Mouse (Mus musculus) cerebral cortex, adult 2 months (tissue): ENCODE results near the gene Zfp217.

Source experiments
- WGBS: fragments of 180-500 bp; shearing (Covaris S2); methylation state at CpG from one replicate; pipeline ENCODE4 v1.1.7; 2018; 5-methylcytosine and 5-hydroxymethylcytosine counted together

Zfp217 gene

DNA sequence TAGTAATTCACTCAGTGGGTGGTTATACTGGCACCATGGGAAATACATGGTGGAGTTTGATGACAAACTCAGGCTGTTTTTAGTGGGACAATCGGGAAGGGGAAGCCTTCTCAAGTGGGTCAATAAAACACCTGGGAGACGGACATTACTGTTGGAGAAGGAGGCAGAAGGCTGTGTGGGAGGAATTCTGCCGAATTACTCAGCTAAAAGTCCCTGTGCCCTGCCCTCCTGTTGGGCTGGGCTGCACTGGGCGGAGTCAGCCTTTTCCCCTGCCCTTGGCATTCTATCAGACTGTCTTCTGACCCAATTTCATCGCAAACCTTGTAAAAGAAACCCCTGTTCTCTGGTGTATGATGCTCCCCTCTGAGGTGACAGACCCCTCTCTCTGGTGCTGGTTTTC is 10.3 kb upstream of the Zfp217 start:
- WGBS, result 68% methylated on average over 5 of the region's 5 CpGs

DNA sequence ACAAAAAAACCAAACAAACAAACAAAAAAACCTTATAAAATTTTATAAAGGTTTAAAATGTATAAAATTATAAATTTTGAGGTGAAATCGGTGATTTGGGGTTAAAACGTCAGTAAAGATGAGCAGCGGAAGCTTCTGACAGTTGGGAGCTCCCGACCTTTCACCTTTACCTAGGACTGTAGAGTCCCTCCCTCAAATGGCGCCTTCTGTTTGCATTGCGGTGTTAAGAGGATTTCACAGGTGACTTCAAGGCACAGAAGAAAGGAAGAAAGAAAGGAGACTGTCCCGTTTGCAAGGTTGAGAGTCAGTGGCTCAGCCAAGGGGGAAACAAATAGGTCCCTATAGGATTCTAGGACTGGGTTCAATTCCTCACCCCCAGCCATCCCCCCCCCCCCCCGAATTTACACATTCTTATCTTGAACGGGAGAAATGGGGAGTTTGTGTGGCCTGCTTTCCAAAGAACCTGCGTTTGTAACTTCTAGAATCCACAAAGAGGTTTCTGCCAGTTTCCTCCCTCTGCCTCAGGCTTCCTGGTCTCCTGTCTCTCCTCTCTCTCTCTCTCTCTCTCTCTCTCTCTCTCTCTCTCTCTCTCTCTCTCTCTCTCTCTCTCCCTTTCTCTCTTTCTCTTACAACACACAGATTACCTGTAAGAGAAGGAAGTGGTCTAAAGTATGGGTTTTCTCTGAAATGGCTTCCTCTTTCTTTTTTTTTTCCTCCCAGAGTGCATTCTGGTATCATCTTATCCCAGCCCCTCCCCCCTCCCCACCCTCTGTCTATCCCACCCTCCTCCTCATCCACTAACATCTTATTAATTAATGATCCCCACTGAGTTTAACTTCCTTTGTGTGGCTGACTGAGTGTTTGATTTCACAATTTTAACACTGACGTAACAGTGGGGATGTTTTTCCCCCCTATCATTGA is 9.6 kb upstream of the Zfp217 start:
- 70% methylated on average over 11 of the region's 11 CpGs for WGBS

DNA sequence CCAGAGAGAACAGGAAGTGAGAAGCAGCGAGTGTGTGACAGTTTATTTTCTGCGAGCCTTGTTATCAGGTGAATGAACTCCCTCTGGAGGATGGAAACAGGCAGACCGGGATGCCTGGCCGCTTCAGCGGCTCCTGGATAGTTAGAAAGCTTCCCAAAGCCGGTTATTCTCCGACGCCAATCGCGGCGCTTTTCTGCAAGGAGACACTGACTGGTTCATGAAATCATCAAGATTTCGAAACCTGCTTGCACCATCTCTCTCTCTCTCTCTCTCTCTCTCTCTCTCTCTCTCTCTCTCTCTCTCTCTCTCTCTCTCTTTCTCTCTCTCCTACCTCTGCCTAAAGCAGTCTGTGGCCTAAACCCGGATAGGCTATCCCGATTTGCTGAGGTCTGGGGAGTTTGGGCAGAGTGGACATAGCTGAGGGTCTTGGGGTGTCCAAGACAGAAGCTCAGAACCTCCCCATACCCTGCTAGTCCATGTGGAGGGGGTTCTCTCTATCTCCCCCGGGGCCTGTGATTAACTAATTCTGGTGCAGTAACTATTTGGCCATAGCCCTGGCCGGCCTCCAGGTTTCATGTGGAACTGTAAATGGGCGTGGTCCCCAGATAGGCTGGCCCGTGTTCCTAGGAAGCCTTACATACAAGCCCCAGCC is 7.3 kb upstream of the Zfp217 start:
- 10% methylated on average over 18 of the region's 18 CpGs for WGBS

DNA sequence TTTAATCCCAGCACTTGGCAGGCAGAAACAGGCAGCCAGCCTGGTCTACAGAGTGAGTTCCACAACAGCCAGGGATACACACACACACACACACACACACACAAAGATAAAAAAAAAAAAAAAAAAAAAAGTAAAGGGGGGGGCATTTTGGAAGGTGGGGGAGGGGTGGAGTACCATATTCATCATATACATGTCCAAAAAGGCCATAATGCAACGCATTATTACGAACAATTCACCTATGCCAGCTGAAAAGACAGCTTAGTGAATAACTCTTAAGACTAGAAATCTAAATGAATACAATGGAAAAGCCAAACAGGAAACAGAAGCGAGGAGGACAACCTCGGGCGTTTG is 6.8 kb upstream of the Zfp217 start:
- 9% methylated on average over 5 of the region's 5 CpGs for WGBS

DNA sequence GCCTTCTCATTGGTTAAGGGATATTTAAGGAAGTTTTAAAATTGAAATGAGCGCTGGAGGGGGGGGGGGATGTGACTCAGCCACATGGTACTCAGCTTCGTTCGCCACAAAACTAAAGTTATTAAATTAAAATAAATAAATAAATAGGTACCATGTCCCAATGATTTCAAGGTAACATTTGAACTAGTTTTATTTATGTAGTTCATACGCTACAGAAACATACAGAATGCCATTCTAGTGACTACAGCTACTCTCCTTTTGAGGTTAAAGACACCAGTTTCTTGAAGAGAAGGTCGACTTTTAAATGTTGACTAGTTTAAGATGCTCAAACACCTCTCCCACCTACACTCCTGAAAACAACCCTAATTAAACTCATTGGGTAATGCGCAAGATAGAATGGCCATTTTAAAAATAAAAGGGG is 6.4 kb upstream of the Zfp217 start:
- 29% methylated on average over 6 of the region's 6 CpGs for WGBS

DNA sequence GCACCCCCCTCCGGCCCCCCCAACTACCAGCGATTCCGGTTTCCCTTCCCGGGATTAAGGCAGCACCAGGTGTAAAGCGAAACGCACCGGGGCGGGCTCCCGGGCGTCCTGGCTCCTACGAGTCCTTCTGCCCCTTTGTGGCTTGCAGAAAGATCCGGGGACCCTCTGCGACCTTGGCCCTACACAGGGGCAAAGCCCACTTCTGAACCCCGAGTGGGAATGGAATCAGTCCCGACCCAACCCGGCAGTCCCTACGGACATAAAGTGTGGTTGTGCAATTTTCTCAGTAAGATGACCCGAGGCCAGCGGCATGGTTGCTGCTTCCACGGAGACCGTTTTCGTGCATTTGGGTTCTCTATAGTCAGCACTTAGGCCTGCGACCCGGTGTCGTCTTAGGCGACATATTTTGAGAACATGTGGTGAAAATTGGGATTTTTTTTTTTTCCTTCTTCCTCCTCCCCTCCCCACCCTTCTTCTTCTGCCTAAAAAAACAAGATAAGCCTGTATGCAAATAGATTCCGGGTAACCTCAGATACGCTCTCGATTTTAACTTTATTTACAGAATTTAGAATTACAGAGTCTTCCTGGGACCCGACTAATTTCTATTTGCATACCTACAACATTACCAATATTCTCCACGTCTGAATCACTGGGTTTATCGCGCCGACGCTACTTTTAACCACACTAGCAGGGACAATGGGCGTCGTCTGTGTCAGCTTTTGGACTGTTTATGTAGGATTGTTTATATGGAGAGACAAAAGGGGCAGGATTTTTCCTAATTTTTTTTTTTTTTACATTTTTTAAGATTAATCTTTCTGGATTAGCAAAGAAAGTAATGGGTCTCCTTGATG is 5.7 kb upstream of the Zfp217 start:
- 15% methylated on average over 37 of the region's 37 CpGs for WGBS

DNA sequence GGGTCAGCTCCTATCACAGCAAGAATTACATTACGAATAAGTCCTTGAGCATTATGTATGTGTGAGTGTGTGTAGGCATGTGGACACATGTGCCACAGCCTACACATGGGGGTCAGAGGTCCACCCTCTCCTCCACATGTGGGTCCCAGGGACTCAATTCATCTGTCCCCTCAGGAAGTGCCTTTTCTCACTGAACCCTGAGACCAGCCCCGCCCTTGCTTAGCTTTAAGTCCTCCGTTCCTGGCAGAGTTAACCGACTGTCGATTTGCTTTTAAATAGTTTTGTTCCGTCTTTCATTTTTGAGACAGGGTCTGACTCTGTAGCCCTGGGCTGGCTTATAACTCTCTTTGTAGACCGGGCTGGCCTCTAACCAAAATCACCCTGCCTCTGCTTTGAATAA is 5.0 kb upstream of the Zfp217 start:
- WGBS, result 60% methylated on average over 7 of the region's 7 CpGs

DNA sequence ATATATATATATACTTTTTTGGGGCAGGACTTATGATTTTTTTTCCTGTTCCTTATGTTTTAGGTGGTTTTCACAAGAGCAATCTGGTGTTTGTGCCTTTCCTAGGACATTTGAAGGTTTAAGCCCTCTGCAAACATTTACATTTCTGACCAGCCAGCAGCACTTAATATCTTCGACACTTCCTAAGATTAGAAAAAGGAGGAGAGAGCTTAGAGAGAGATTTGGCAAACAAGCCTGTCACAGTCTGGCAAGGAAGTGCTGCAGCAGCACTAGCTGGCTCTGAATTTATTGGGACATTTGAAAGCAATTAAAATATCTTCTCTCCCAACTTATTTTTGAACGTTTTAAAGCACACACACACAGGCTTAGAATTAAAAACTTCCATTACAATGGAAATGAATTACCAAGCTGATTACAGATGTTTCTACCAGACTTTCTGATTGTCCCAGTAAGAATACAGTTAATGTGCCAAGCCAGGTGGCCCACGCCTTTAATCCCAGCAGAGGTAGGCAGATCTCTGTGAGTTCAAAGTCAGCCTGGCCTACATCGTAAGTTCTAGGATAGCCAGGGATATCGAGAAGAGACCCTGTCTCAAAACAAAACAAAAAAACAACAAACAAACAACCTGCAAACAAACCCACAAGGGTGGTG is 4.3 kb upstream of the Zfp217 start:
- WGBS, result 65% methylated on average over 5 of the region's 5 CpGs

DNA sequence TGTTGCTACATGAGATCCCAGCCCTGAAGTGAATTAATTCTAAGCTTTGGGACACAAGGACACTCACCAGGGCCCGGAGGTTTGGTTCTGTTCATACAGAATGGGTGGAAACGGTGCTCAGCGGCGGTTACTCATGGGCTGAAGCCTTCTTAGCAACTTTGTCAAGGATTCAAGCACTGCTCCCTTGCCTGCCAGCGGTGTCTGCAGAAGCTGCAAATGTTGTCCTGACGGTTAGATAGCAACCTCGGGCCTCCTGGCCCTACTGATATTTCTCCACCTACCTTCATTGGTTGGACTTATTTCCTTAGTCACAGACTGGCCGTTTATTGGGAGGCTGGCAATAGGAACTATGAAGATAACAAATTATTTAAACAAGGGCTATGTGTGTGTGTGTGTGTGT is 3.6 kb upstream of the Zfp217 start:
- 93% methylated on average over 8 of the region's 8 CpGs for WGBS

DNA sequence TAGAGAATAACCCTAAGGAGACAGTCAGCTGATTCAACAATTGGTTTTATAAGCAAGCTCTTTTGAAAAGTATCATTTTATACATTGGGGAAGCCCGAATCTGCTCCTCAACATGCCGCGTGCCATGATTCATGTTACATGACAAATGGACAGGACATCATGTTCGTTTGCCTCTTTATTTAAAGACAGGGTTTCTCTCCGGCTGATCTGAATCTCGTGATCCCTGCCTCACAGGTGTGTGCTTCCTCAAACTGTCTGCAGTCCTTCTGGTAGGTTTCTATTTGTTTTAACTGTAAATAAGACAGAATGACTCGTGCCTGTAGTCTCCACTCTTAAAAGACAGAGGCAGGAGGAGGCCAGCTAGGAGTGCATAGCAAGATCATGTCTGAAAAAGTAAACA is 925 bp upstream of the Zfp217 start:
- 87% methylated on average over 7 of the region's 7 CpGs for WGBS

DNA sequence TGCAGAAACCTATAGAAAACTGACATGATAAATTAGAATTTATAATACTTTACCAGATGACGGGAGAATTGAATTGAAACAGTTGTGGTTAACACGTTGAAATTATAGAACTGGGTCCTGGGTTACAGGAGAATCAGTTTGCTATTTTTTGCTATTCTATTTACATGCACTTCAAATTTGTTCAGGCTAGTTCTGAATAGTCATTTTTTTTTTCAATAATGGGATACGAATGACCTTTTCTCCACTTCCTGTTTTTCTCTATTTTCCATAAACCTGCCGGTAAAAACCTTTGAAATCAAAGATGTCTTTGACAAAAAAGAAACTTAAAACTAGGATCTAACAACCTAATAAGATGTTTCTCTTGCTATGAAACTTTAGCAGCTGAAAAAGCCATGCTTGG is 733 bp downstream of the Zfp217 start:
- WGBS, result 75% methylated on average over 4 of the region's 4 CpGs

DNA sequence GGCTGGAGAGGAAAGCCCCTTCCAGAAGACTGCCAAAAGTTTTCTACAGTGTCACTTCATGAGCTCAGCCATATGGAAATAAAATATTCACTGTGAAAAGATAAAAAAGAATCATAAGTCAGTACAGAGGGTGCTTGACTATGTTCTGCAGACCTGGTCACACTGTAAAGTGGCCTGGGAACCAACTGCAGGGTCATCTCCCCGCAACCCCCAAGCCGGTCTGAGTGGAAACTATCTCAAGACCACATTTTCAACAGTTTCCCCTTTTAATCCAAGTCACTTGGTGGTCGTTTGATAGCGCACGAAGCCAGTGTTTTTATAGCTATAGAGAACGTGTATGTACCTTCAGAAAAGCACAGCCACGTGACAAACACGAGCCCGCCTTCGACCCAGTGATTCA is 3.6 kb downstream of the Zfp217 start:
- 81% methylated on average over 10 of the region's 10 CpGs for WGBS

DNA sequence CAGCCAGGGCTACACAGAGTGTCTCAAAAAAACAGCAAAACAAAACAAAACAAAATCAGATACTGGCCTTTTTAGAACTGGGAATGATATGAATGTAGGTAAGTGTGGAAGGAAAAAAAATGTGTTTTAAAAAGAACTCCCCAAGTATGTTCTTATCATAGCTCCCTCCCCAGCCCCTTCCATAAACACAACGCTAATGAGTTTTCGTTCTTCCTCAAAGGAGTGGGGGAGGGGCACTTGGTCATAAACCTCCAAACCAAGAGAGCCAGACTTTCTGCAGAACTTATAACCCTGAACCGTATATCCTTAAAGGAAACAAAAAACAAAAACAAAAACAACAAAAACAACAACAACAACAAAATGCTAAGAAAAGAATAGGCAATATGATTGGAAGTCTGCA is 4.0 kb downstream of the Zfp217 start:
- 57% methylated on average over 3 of the region's 3 CpGs for WGBS

DNA sequence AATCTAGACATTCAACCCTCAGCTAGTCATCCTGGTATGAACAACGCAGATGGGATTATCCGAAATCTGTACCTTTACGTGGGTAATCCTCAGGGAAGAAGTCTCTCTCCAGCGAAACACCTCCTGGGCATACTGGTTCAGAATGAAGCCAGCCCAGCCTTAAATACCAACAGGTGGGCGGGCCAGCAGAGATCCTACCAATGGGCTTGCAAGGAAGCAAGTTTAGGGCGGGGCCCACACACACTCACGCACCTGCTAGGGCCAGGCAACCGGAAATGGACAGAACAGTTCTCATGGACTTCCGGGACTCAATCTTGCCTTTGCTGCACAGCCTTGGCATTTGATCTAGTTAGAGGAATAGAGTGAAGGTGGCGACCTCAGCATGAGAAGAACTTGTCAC is 5.4 kb downstream of the Zfp217 start:
- WGBS, result 92% methylated on average over 10 of the region's 10 CpGs

DNA sequence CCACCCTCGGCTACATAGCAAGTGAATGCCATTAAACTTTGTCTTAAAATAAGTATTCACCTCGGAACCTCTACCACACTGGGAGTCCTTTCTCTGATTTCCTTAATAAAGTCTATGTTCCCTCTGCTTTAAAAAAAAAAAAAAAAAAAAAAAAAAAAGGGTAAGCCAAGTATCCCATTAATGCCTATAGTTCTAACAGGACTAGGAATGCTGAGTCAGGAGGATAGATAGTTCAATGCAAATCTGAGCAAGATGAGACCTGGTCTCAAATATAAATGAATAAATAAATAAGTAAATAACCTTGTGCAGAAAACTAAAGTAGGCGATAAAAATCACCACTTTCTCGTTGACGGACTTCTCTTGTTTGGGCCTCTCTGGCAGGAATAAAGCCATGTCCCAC is 6.4 kb downstream of the Zfp217 start:
- 95% methylated on average over 5 of the region's 5 CpGs for WGBS

DNA sequence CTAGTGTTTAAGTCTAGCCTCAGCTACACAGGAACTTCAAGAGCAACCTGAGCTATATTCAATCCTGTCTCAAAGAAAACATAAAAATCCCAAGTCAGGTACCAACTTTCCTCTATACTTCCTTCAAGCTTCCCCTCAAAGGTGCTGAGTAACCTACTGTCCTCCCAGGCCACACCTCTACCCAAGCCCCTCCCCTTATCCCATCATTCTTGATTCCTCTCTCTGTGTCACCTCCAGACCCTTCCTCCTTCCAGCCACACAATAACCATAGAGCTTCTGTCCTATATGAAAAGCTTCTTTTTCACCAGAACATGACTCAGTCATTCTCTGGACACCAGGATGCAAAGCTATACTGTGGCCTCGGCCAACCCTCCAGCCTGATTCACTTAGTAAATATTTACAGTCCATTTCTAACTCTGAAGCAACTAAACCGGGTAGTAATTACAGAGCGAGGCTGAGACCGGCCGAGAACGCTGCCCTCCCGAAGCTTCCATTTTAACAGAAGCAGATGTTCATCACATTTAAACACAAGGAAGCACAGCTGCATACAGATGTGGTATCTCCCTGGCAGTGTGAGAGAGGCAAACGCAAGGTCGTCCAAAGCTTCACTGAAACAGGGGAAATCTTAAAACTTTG is 8.4 kb downstream of the Zfp217 start:
- 75% methylated on average over 9 of the region's 9 CpGs for WGBS

DNA sequence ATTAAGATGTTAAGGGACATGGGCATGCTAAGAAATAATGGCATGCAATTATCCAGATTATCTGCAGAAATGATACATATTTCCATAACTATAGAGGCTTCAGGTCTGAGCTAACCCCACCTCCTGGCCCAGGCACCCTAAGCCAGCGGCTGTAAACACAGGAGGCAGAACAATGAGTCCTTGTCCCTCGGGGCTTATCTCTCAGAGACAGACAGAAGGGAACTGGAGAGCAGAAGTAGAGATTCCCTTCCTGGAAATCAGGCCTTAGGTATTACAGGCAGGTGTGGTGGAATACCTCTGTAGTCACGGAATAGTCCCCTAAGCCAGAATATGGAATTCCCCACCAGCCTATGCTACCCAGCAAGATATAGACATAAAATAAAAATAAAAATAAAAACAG is 11.0 kb downstream of the Zfp217 start:
- 77% methylated on average over 3 of the region's 3 CpGs for WGBS

DNA sequence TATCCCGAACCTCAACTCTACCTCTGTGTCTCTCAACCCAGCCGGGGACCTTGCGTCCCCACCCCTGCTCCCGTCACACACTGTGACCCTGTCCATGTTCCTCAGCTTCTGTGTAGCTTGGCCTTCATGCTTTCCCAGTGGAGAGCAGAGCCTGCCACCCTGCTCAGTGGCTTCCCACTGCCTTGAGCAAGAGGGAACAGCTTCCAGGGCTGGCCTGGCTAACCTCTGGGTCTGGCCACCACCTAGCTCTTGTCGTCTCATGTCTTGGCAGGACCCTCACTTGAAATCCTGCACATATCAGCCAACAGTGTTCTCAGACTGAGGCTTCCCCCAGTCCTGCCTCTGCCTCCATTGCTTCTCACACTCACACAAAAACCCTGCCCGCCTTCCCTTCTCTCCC is 12.1 kb downstream of the Zfp217 start:
- 94% methylated on average over 6 of the region's 6 CpGs for WGBS

DNA sequence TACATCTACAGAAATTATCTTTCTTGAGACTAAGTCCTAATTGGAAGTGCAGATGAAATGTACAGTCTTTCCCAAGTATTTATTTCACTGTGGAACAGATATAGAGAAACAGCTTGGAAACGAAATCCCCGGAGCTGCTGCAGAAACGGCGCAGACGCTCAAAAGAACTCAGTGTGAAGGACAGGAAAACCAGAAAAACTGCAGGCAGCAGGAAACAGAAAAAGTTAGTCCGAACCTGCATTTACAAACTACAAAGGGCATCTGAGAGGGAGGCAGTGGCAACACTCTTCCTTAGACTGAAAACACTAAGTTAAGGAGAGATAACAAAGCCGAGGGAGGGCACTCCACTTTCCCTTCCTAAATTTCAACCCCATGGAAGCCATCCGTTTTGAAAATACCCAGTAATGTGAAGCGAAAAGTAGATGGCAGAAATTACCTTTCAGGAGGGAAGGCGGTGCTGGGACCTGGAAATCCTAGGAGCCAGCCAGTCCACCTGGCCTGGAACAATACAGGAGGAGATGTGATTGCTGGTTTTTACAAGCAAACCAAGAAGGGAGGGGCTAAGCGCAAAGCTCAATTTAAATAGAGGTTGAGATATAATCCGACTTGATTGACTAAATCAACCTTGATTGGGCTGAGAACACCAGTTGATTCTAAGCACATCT is 13.7 kb downstream of the Zfp217 start:
- 35% methylated on average over 12 of the region's 12 CpGs for WGBS

DNA sequence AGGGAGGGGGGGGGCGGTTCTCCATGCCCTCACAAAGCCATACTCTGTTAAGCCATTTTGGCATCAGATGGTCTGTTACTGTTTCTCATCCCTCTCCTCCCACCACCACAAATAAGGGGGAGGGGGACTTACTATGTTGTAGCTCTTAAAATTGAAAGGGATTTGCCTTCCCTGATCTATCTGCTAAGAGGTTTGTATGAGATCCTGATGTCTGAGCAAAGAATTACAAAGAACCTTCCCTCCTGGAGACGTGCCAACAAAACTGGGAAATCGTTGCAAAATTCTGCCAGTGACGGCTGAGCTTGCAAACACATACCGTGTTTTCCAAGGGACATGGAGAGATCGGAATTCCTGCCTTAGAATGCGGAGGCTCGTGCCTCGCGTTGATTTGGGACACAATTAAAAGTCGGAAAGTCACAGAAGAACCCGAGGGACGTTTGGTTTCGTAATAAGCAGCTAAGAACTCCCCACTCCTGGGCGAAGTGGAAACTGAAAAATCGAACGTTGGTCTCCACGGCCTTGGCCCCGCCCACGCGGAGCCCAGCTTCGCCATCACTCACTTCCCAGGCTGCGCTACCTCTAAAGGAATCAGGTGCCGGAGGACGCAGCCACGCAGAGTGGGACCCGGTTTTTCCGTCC is 14.7 kb downstream of the Zfp217 start:
- WGBS, result 3% methylated on average over 28 of the region's 28 CpGs
